Mouse (Mus musculus) limb, embryonic 12.5 days (tissue): Measurements from ENCODE around the gene Glrx3. TPM values are rescaled to one million over a fixed set of nuclear protein-coding genes. Genes with fewer than 3 reads are reported as not detected.
"Not testable (repeated sequence)": the region's sequence is repeated elsewhere in the genome, so short reads cannot be mapped to it uniquely, and the experiment has no call there.

Source experiments
- ATAC-seq: fragments of 200-750 bp; cut with Nextera tagmentation; 2 replicates; pipeline ENCODE4 v1.8.0; 2017; ENCODE audit warnings: low read depth, moderate TSS enrichment; ENCODE audit not compliant: insufficient number of reproducible peaks, insufficient read depth, low FRiP score, low TSS enrichment
- H3K27ac ChIP-seq: fragments of 300-500 bp; sonication (generic); 2 replicates; pipeline ENCODE4 v1.5.1; 2016; ENCODE audit warnings: mild to moderate bottlenecking, moderate library complexity
- H3K27me3 ChIP-seq: fragments of 300-500 bp; sonication (generic); 2 replicates; pipeline ENCODE4 v1.6.1; 2016; ENCODE audit warnings: mild to moderate bottlenecking, moderate library complexity
- H3K36me3 ChIP-seq: fragments of 300-500 bp; sonication (generic); 2 replicates; pipeline ENCODE4 v1.6.1; 2016; ENCODE audit warnings: mild to moderate bottlenecking, moderate library complexity
- H3K4me1 ChIP-seq: fragments of 300-500 bp; sonication (generic); replicated peaks from 2 replicates; pipeline ENCODE4 v1.6.1; 2016
- H3K4me2 ChIP-seq: fragments of 300-500 bp; sonication (generic); 2 replicates; pipeline ENCODE4 v1.6.1; 2016; ENCODE audit warnings: mild to moderate bottlenecking, moderate library complexity
- H3K4me3 ChIP-seq: fragments of 300-500 bp; sonication (generic); replicated peaks from 2 replicates; pipeline ENCODE4 v1.5.1; 2016; ENCODE audit warnings: mild to moderate bottlenecking
- H3K9ac ChIP-seq: fragments of 300-500 bp; sonication (generic); replicated peaks from 2 replicates; pipeline ENCODE4 v1.6.1; 2016; ENCODE audit warnings: mild to moderate bottlenecking, moderate library complexity
- H3K9me3 ChIP-seq: fragments of 300-500 bp; sonication (generic); 2 replicates; pipeline ENCODE4 v1.6.1; 2016; ENCODE audit warnings: mild to moderate bottlenecking, moderate library complexity
- whole genome bisulfite sequencing: fragments of 180-500 bp; shearing (Covaris S2); methylation state at CpG from one replicate; pipeline ENCODE4 v1.1.7; 2016; 5-methylcytosine and 5-hydroxymethylcytosine counted together
- polyA plus RNA-seq: library from polyadenylated mRNA; unstranded; fragments of >200 nt; fragmentation: Nextera tagmentation; extraction: Ambion mirVana; gene quantifications from 2 replicates; pipeline ENCODE4 v1.2.1, GENCODE M21; 2016

Glrx3 gene
- polyA plus RNA-seq, 1 experiment from 2014 or later = 253 TPM

GRCm38 (mm10) chr7:137421236-137421635 is 16.2 kb upstream of the Glrx3 start:
- H3K4me3 ChIP-seq = no peak overlapping the region
- no peaks in the 10 kb centered on the region for H3K9me3 ChIP-seq
- no peaks in the 10 kb centered on the region for H3K4me1 ChIP-seq
- ATAC-seq = no peak
- no peaks in the 10 kb centered on the region for H3K36me3 ChIP-seq
- no peak overlapping the region for H3K9ac ChIP-seq
- 96% methylated on average over 4 of the region's 4 CpGs for WGBS
- no peaks in the 10 kb centered on the region for H3K27me3 ChIP-seq
- no peak overlapping the region for H3K27ac ChIP-seq
- H3K4me2 ChIP-seq = no peak overlapping the region

DNA sequence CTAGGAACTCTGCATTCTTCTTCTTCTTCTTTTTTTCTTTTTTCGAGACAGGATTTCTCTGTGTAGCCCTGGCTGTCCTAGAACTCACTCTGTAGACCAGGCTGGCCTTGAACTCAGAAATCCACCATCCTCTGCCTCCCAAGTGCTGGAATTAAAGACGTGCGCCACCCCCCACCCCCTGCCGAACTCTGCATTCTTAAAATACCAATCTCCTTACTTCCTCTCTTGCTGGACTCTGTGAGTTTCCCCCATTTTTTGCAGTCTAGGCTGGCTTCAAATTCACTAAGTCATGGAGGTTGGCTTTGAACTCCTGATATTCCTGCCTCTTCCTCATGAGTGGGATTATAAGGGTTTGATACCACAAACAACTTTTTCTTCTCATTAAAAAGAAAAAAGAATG is 10.7 kb upstream of the Glrx3 start:
- Histone ChIP-seq H3K27me3 (peaks cover 13% of the 10 kb centered on the region; the same call in 1 of the 2 replicates), H3K36me3 (no peaks in the 10 kb centered on the region), H3K27ac (no peak overlapping the region), H3K4me3 (no peak overlapping the region), H3K9me3 (no peaks in the 10 kb centered on the region), H3K4me1 (peaks cover 7% of the 10 kb centered on the region), H3K9ac (no peak overlapping the region), H3K4me2 (no peak overlapping the region)
- 54% methylated on average over 4 of the region's 4 CpGs for WGBS
- no peak for ATAC-seq

DNA sequence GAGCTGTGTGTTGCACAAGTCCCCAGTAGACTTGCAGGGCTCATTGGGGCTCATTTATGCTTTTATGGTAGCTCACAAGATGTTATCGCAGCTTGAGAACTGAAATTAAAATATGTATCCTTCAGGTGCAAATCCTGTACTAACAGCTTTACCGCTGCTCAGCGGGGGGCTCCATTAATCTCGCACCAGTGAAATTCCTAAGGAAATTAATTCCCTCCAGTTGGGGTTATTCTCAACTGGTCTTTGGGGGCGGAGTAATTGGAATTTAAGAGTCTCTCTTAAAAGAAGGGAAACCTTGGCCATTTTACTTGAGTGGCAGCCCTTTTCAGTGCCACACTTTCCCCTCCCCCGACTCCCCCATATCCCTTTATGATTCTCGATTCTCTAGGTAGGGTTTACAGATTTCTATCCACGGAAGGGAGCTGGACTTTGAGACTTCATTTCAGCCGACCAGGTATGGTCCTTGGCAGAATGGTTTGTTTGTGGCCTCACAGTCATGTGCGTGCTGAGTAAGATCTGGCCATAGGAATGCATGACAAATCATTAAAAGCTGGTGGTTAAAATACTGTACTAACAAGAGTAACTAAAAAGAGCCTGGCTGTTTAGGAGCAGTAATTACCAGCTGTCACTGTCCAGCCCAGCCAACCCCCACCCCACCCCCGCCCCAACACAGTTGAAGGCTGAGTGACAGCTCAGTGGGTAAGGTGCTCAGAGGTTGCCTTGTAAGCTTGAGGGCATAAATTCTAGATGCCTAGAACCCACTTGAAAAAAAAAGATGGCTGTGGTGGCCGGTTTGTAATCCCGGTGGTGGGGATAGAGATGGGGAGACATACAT is 5.4 kb upstream of the Glrx3 start:
- H3K4me1 ChIP-seq = peaks cover 23% of the 10 kb centered on the region
- H3K4me2 ChIP-seq = peak overlapping the region; percentile 26; the same call in 1 of the 2 replicates
- peak; percentile 43; the same call in 1 of the 2 replicates for ATAC-seq
- no peak overlapping the region for H3K9ac ChIP-seq
- H3K27ac ChIP-seq = peak overlapping the region; percentile 72
- H3K9me3 ChIP-seq = no peaks in the 10 kb centered on the region
- no peak overlapping the region for H3K4me3 ChIP-seq
- WGBS = 26% methylated on average over 13 of the region's 13 CpGs
- H3K27me3 ChIP-seq = peaks cover 13% of the 10 kb centered on the region; the same call in 1 of the 2 replicates
- H3K36me3 ChIP-seq = no peaks in the 10 kb centered on the region

- Histone ChIP-seq H3K4me2 (peak overlapping the region; percentile 85), H3K9ac (no peak overlapping the region), H3K4me1 (peaks cover 26% of the 10 kb centered on the region), H3K4me3 (0 out of 2 replicates have a peak overlapping the region, but pooled peaks have one; percentile 98), H3K27ac (no peak overlapping the region), H3K36me3 (no peaks in the 10 kb centered on the region), H3K27me3 (no peaks in the 10 kb centered on the region), H3K9me3 (no peaks in the 10 kb centered on the region)
- 74% methylated on average over 6 of the region's 6 CpGs for WGBS
- ATAC-seq = peak; percentile 32
Measured at GRCm38 (mm10) chr7:137436901-137437300, 513 bp upstream of the Glrx3 start.

DNA sequence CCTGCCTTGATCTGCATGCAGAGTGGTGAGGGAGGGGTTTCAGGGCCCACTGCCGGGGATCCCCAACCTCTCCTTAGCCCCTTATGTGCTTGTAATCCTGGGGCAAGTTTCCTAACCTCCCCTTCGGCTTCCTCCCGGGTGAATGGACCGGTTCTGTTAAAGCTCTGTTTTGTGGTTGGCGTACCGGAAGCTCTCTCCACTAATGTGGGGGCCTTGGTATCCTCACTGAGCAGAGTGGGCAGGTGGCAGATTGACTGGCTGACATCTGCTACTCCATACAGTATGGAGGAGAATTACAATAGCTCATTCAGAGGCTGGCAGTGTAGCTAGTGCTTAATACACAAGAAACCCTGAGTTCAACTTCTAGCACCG is 751 bp downstream of the Glrx3 start:
- peak overlapping the region; percentile 85 for H3K4me2 ChIP-seq
- no peaks in the 10 kb centered on the region for H3K9me3 ChIP-seq
- peak overlapping the region; percentile 92 for H3K9ac ChIP-seq
- WGBS = 7% methylated on average over 7 of the region's 7 CpGs
- peak overlapping the region; percentile 98 for H3K4me3 ChIP-seq
- no peak for ATAC-seq
- H3K27ac ChIP-seq = peak overlapping the region; percentile 87
- H3K36me3 ChIP-seq = no peaks in the 10 kb centered on the region
- H3K4me1 ChIP-seq = peaks cover 13% of the 10 kb centered on the region
- H3K27me3 ChIP-seq = no peaks in the 10 kb centered on the region

DNA sequence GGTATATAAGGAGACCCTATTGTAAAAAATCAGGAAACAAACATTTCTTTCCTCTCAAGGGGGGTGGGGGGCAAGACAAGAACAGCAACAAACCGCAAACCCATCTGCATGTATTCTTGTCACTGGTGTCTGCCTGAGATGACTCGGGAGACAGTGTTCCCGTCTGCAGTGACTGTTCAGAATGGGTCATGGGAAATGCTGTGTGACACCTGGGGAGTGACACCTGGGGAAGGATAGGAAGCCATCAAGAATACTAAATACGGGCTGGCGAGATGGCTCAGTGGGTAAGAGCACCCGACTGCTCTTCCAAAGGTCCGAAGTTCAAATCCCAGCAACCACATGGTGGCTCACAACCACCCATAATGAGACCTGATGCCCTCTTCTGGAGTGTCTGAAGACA is 1.5 kb downstream of the Glrx3 start:
- H3K36me3 ChIP-seq, H3K9me3 ChIP-seq, H3K27ac ChIP-seq, H3K9ac ChIP-seq, H3K27me3 ChIP-seq, ATAC-seq: not testable (repeated sequence)
- WGBS = 84% methylated on average over 7 of the region's 7 CpGs
- H3K4me2 ChIP-seq = peak overlapping the region; percentile 85
- peaks cover 13% of the 10 kb centered on the region for H3K4me1 ChIP-seq
- H3K4me3 ChIP-seq = peak overlapping the region; percentile 98

DNA sequence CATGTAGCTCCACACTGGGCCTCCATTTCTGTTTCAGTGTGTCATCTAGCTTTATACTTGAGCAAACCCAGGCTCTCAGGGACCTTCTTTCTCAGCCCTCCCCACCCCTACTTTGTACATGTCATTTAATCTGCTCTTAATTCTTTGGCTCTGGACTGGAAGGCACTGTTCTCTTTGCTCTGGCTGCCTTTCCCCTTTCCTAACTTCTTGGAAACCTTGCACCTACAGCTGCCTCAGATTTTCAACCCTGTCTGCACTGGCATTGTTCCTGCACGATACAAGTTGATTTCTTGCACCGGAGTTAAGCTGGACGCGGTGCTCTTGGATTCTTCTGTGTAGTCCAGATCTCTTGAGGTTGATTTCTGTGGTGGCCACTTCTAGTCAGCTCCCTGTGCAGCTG is 5.5 kb downstream of the Glrx3 start:
- Histone ChIP-seq H3K4me2 (no peak overlapping the region), H3K4me1 (peaks cover 13% of the 10 kb centered on the region), H3K27me3 (no peaks in the 10 kb centered on the region), H3K36me3 (peaks cover 34% of the 10 kb centered on the region), H3K9ac (no peak overlapping the region), H3K4me3 (no peak overlapping the region), H3K27ac (no peak overlapping the region), H3K9me3 (no peaks in the 10 kb centered on the region)
- WGBS = 98% methylated on average over 4 of the region's 4 CpGs
- ATAC-seq = no peak

GRCm38 (mm10) chr7:137445321-137445720 is 7.9 kb downstream of the Glrx3 start:
- H3K4me2 ChIP-seq = no peak overlapping the region
- H3K36me3 ChIP-seq = peaks cover 57% of the 10 kb centered on the region
- no peaks in the 10 kb centered on the region for H3K27me3 ChIP-seq
- no peak for ATAC-seq
- no peaks in the 10 kb centered on the region; the same call in 1 of the 2 replicates for H3K4me1 ChIP-seq
- WGBS = 93% methylated on average over 12 of the region's 12 CpGs
- H3K9ac ChIP-seq = no peak overlapping the region
- H3K4me3 ChIP-seq = no peak overlapping the region
- no peak overlapping the region for H3K27ac ChIP-seq
- no peaks in the 10 kb centered on the region for H3K9me3 ChIP-seq

DNA sequence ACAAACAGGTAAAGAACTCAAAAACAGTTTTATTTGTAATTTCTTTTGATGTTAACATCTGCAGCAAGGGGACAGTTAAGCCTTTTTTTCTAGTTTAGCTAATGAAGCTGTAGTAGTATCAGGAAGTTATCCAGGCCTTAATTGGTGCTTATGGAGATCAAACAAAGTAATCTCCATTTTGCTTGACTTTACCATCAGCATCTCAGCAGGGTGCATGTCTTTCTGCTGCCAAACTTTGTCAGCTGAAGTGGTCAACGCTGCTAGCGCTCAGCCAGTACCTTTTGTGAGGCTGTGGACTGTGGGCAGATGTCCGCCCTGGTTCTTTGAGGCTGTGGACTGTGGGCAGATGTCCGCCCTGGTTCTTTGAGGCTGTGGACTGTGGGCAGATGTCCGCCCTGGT is 24.0 kb downstream of the Glrx3 start:
- Histone ChIP-seq H3K4me3 (no peak overlapping the region), H3K27me3 (no peaks in the 10 kb centered on the region), H3K36me3 (peaks cover 78% of the 10 kb centered on the region), H3K27ac (no peak overlapping the region), H3K4me1 (peaks cover 3% of the 10 kb centered on the region), H3K9me3 (no peaks in the 10 kb centered on the region), H3K4me2 (no peak overlapping the region), H3K9ac (no peak overlapping the region)
- 53% methylated on average over 5 of the region's 5 CpGs for WGBS
- no peak for ATAC-seq

- Histone ChIP-seq H3K4me1 (no peaks in the 10 kb centered on the region), H3K4me2 (no peak overlapping the region), H3K27ac (no peak overlapping the region), H3K9me3 (no peaks in the 10 kb centered on the region), H3K9ac (no peak overlapping the region), H3K27me3 (no peaks in the 10 kb centered on the region), H3K36me3 (peaks cover 69% of the 10 kb centered on the region), H3K4me3 (no peak overlapping the region)
- WGBS = 74% methylated on average over 4 of the region's 4 CpGs
- no peak for ATAC-seq
Measured at GRCm38 (mm10) chr7:137468174-137468573, 30.8 kb downstream of the Glrx3 start.

- no peaks in the 10 kb centered on the region for H3K4me1 ChIP-seq
- H3K27ac ChIP-seq = no peak overlapping the region
- no peak overlapping the region for H3K9ac ChIP-seq
- no peak for ATAC-seq
- H3K4me2 ChIP-seq = no peak overlapping the region
- peaks cover 37% of the 10 kb centered on the region for H3K36me3 ChIP-seq
- WGBS = 62% methylated on average over 7 of the region's 7 CpGs
- H3K27me3 ChIP-seq = peaks cover 3% of the 10 kb centered on the region; the same call in 1 of the 2 replicates
- H3K9me3 ChIP-seq = no peaks in the 10 kb centered on the region
- no peak overlapping the region for H3K4me3 ChIP-seq
Measured at GRCm38 (mm10) chr7:137471431-137472120, 34.2 kb downstream of the Glrx3 start.
